Mouse (Mus musculus): ENCODE results near the gene F2r.

Gene F2r

GRCm38 (mm10) chr13:95592860-95593259 is 25.4 kb downstream of the F2r start:
- no peak for DNase-seq (ENCODE audit: low spot score)

GRCm38 (mm10) chr13:95591606-95592005 is 26.7 kb downstream of the F2r start:
- no peak for DNase-seq (ENCODE audit: low spot score)

- no peak for DNase-seq (ENCODE audit: low spot score)
Measured at GRCm38 (mm10) chr13:95587628-95588027, 30.7 kb downstream of the F2r start.

- DNase-seq (ENCODE audit: low spot score), result no peak
Measured at GRCm38 (mm10) chr13:95584898-95585297, 33.4 kb downstream of the F2r start.

- DNase-seq (ENCODE audit: low spot score), result no peak
Measured at GRCm38 (mm10) chr13:95583237-95584189, 34.8 kb downstream of the F2r start.

- no peak for DNase-seq (ENCODE audit: low spot score)
Measured at GRCm38 (mm10) chr13:95581850-95582249, 36.4 kb downstream of the F2r start.

- no peak for DNase-seq (ENCODE audit: low spot score)
Measured at GRCm38 (mm10) chr13:95578016-95578697, 40.1 kb downstream of the F2r start.

- no peak for DNase-seq (ENCODE audit: low spot score)
Measured at GRCm38 (mm10) chr13:95570877-95571276, 47.4 kb downstream of the F2r start.

GRCm38 (mm10) chr13:95569326-95569725 is 49.0 kb downstream of the F2r start:
- no peak for DNase-seq (ENCODE audit: low spot score)

GRCm38 (mm10) chr13:95568336-95568735 is 50.0 kb downstream of the F2r start:
- DNase-seq (ENCODE audit: low spot score), result no peak

- DNase-seq (ENCODE audit: low spot score), result no peak
Measured at GRCm38 (mm10) chr13:95566841-95567551, 51.3 kb downstream of the F2r start.

GRCm38 (mm10) chr13:95563693-95564092 is 54.6 kb downstream of the F2r start:
- DNase-seq (ENCODE audit: low spot score), result peak; percentile 76

- DNase-seq (ENCODE audit: low spot score), result peak; percentile 42
Measured at GRCm38 (mm10) chr13:95563066-95563610, 55.1 kb downstream of the F2r start.

- DNase-seq (ENCODE audit: low spot score), result no peak
Measured at GRCm38 (mm10) chr13:95557326-95557725, 61.0 kb downstream of the F2r start.

GRCm38 (mm10) chr13:95553885-95554492 is 64.3 kb downstream of the F2r start:
- DNase-seq (ENCODE audit: low spot score), result no peak

All from layer of hippocampus, adult 11-12 months (tissue).